Mouse (Mus musculus): Measurements from ENCODE around the gene S1pr3.

- TF ChIP-seq CTCF (conservative IDR thresholded peaks at IDR 0.05; ENCODE audit: low read length) (no peak), POU5F1 (IDR thresholded peaks at IDR 0.05; ENCODE audit: borderline replicate concordance, low read length) (no peak)
Measured at GRCm38 (mm10) chr13:51379596-51379995, 28.8 kb upstream of the S1pr3 start.
